Mouse (Mus musculus) small intestine, adult 2 months (tissue): ENCODE measurements around the gene Fat3.

Experiments
- CTCF ChIP-seq: fragments of 200-500 bp; IDR thresholded peaks from 2 replicates; pipeline ENCODE4 v1.5.1; 2012; ENCODE audit warnings: low read depth, mild to moderate bottlenecking, control low read depth, inconsistent platforms, low read length, moderate library complexity, mixed read lengths; ENCODE audit not compliant: insufficient replicate concordance, insufficient read length; ENCODE audit errors: extremely low read depth
- POLR2A ChIP-seq: fragments of 200-500 bp; IDR thresholded peaks from 2 replicates; pipeline ENCODE4 v1.6.1; 2012; ENCODE audit warnings: low read depth, mild to moderate bottlenecking, control low read depth, inconsistent platforms, low read length, moderate library complexity

DNA sequence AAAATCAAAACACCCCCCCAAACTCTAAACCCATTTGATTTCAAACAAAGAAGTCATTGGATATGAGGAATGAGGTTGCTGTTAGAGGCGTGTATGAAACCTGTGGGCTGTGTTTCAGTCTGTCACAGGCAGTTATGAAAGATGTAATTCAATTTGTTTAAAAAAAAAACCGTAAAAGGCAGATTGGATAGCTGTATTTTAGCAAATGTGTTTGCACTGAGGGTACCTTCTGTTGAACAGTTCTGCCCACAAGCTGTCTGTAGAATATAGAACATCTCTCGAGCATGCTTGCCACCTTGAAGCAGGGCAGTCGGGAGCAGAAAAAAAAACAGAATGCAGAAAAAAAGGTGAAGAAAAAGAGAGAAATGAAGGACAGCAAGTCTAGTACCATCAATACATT, 472.0 kb downstream of the Fat3 start:
- no peak for TF ChIP-seq CTCF
- no peak for TF ChIP-seq POLR2A
